In the genomic region with DNA sequence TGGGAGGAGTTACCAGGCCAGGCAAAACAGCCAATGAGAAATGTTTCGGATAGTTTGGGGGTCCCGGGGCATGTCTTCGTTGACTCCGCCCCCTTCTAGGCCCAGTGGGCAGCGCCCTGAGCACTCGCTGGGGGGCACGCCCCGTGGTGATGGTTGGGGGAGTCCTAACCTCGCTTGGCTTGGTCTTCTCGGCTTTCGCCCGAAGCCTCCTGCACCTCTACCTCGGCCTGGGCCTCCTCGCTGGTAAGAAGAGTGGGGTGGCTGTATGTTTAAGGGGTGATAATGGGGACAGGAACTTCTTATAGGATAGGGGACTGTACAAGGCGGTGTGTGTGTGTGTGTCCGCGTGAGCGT, we compare ENCODE assay signal across 7 mouse cellular contexts. TPM values are rescaled to one million over a fixed set of nuclear protein-coding genes. Genes with fewer than 3 reads are reported as not detected.
DNase-seq lines count a peak whose midpoint lies in the region; ATAC-seq lines count a peak whose summit lies in the region.

No protein-coding gene starts in this region.

- H3K27me3 ChIP-seq in liver, embryonic 11.5 days (replicated peaks; ENCODE audit: control insufficient read depth, insufficient read depth, low read length) = peaks cover 38% of the 10 kb centered on the region
- H3K27me3 ChIP-seq in forebrain, embryonic 15.5 days = peaks cover 49% of the 10 kb centered on the region
- H3K27me3 ChIP-seq in limb, embryonic 13.5 days = peaks cover 64% of the 10 kb centered on the region
- peaks cover 22% of the 10 kb centered on the region for H3K27me3 ChIP-seq in stomach, embryonic 14.5 days (ENCODE audit: control insufficient read depth, insufficient read depth, low read length)

- intact Hi-C loops in left cerebral cortex, postnatal 36 days (cut with DNase I) = loop anchor here (5.0 kb wide), 2 partner anchors 158 to 283 kb away; no protein-coding TSS in a partner anchor

- no peak for DNase-seq in liver, embryonic 11.5 days (ENCODE audit: low spot score)
- no peak for DNase-seq in liver
- DNase-seq in gastrocnemius, adult 18-20 months (ENCODE audit: low spot score) = no peak
- DNase-seq in left cerebral cortex, postnatal 36 days (ENCODE audit: low spot score in 2 of 2) = no peak

- H3K4me2 ChIP-seq in liver, embryonic 11.5 days = peak overlapping the region; percentile 73
- H3K4me2 ChIP-seq in forebrain, embryonic 15.5 days (replicated peaks) = peak overlapping the region; percentile 65
- peak overlapping the region; percentile 71 for H3K4me2 ChIP-seq in limb, embryonic 13.5 days (replicated peaks)
- H3K4me2 ChIP-seq in stomach, embryonic 14.5 days (replicated peaks; ENCODE audit: low read depth, low read length) = peak overlapping the region; percentile 48

- WGBS in liver, embryonic 11.5 days = 5% methylated on average over 18 of the region's 18 CpGs
- 6% methylated on average over 18 of the region's 18 CpGs for WGBS in forebrain, embryonic 15.5 days
- 3% methylated on average over 18 of the region's 18 CpGs for WGBS in limb, embryonic 13.5 days
- WGBS in stomach, embryonic 14.5 days = 9% methylated on average over 18 of the region's 18 CpGs

- peak overlapping the region; percentile 40 for H3K4me3 ChIP-seq in liver, embryonic 11.5 days (ENCODE audit: low read depth, low read length)
- peak overlapping the region; percentile 39 for H3K4me3 ChIP-seq in forebrain, embryonic 15.5 days
- peak overlapping the region; percentile 41 for H3K4me3 ChIP-seq in limb, embryonic 13.5 days
- peak overlapping the region; percentile 25 for H3K4me3 ChIP-seq in stomach, embryonic 14.5 days (ENCODE audit: low read depth, low read length)

- peak overlapping the region; percentile 44 for H3K9ac ChIP-seq in liver, embryonic 11.5 days (ENCODE audit: low read depth, low read length)
- H3K9ac ChIP-seq in forebrain, embryonic 15.5 days (replicated peaks) = no peak overlapping the region
- H3K9ac ChIP-seq in limb, embryonic 13.5 days = peak overlapping the region; percentile 62; the same call in 1 of the 2 replicates
- H3K9ac ChIP-seq in stomach, embryonic 14.5 days (replicated peaks; ENCODE audit: low read depth, low read length) = no peak overlapping the region

- H3K4me1 ChIP-seq in liver, embryonic 11.5 days (replicated peaks; ENCODE audit: control insufficient read depth, insufficient read depth, low read length) = peaks cover 17% of the 10 kb centered on the region
- peaks cover 34% of the 10 kb centered on the region for H3K4me1 ChIP-seq in forebrain, embryonic 15.5 days
- peaks cover 37% of the 10 kb centered on the region for H3K4me1 ChIP-seq in limb, embryonic 13.5 days
- H3K4me1 ChIP-seq in stomach, embryonic 14.5 days (ENCODE audit: control insufficient read depth, insufficient read depth, low read length) = peaks cover 12% of the 10 kb centered on the region; the same call in 1 of the 2 replicates

- no peak for ATAC-seq in liver, embryonic 11.5 days (replicated peaks; ENCODE audit: low FRiP score)
- ATAC-seq in forebrain, embryonic 15.5 days (replicated peaks) = no peak
- peak; percentile 18; the same call in 1 of the 2 replicates for ATAC-seq in limb, embryonic 13.5 days (ENCODE audit: low FRiP score, low read depth)
- peak; percentile 4; the same call in 1 of the 2 replicates for ATAC-seq in stomach, embryonic 14.5 days (ENCODE audit: insufficient number of reproducible peaks, insufficient read depth, low FRiP score, low read depth)

- no peaks in the 10 kb centered on the region for H3K36me3 ChIP-seq in liver, embryonic 11.5 days (ENCODE audit: control insufficient read depth, insufficient read depth, low read length)
- H3K36me3 ChIP-seq in forebrain, embryonic 15.5 days = peaks cover 3% of the 10 kb centered on the region; the same call in 1 of the 2 replicates
- no peaks in the 10 kb centered on the region for H3K36me3 ChIP-seq in limb, embryonic 13.5 days
- H3K36me3 ChIP-seq in stomach, embryonic 14.5 days (ENCODE audit: control insufficient read depth, insufficient read depth, low read length) = no peaks in the 10 kb centered on the region; the same call in 1 of the 2 replicates

- H3K27ac ChIP-seq in liver, embryonic 11.5 days (ENCODE audit: low read depth, low read length) = no peak overlapping the region
- no peak overlapping the region for H3K27ac ChIP-seq in forebrain, embryonic 15.5 days (replicated peaks)
- no peak overlapping the region for H3K27ac ChIP-seq in limb, embryonic 13.5 days
- H3K27ac ChIP-seq in stomach, embryonic 14.5 days (ENCODE audit: low read length) = no peak overlapping the region

- no peaks in the 10 kb centered on the region for H3K9me3 ChIP-seq in liver, embryonic 11.5 days (ENCODE audit: control insufficient read depth, low read length)
- H3K9me3 ChIP-seq in forebrain, embryonic 15.5 days = no peaks in the 10 kb centered on the region
- no peaks in the 10 kb centered on the region for H3K9me3 ChIP-seq in limb, embryonic 13.5 days
- H3K9me3 ChIP-seq in stomach, embryonic 14.5 days (ENCODE audit: control insufficient read depth, low read depth, low read length) = no peaks in the 10 kb centered on the region

RNA-seq across cellular contexts. Expression of gene Slc16a11, which starts 2.3 kb away (rescaled TPM):
- 0.75 and 0.81 TPM in 2 replicates for polyA plus RNA-seq in liver, embryonic 11.5 days (2014; fragmentation: Nextera tagmentation; extraction: Ambion mirVana)
- 3.2 and 3.6 TPM in 2 replicates for polyA plus RNA-seq in forebrain, embryonic 15.5 days (2015; fragmentation: Nextera tagmentation; extraction: Ambion mirVana)
- polyA plus RNA-seq in limb, embryonic 13.5 days (2015; fragmentation: Nextera tagmentation; extraction: Ambion mirVana) = 1.5 and 1.7 TPM in 2 replicates
- polyA plus RNA-seq in stomach, embryonic 14.5 days (2014; fragmentation: Nextera tagmentation; extraction: Ambion mirVana) = 0.69 and 1.5 TPM in 2 replicates
- total RNA-seq in gastrocnemius, adult 18-20 months (2021) = under 1 TPM in 1 of 2 experiments, not detected in 1; 0.50 TPM
- total RNA-seq in left cerebral cortex, postnatal 36 days (2021) = 10 to 100 TPM; 30.7 to 38.2 TPM

RNA-seq across cellular contexts. Expression of gene Slc16a13, which starts 6.0 kb away (rescaled TPM):
- polyA plus RNA-seq in liver, embryonic 11.5 days (2014; fragmentation: Nextera tagmentation; extraction: Ambion mirVana) = 9.1 and 10.1 TPM in 2 replicates
- 14.9 and 17.7 TPM in 2 replicates for polyA plus RNA-seq in forebrain, embryonic 15.5 days (2015; fragmentation: Nextera tagmentation; extraction: Ambion mirVana)
- 10.9 and 11.5 TPM in 2 replicates for polyA plus RNA-seq in limb, embryonic 13.5 days (2015; fragmentation: Nextera tagmentation; extraction: Ambion mirVana)
- 5.6 and 8.8 TPM in 2 replicates for polyA plus RNA-seq in stomach, embryonic 14.5 days (2014; fragmentation: Nextera tagmentation; extraction: Ambion mirVana)
- under 1 TPM; 0.14 to 0.50 TPM for total RNA-seq in gastrocnemius, adult 18-20 months (2021)
- total RNA-seq in left cerebral cortex, postnatal 36 days (2021) = 1 to 10 TPM; 7.2 to 8.1 TPM

RNA-seq across cellular contexts. Expression of gene Bcl6b, which starts 14.8 kb away (rescaled TPM):
- 6.8 and 7.3 TPM in 2 replicates for polyA plus RNA-seq in liver, embryonic 11.5 days (2014; fragmentation: Nextera tagmentation; extraction: Ambion mirVana)
- polyA plus RNA-seq in forebrain, embryonic 15.5 days (2015; fragmentation: Nextera tagmentation; extraction: Ambion mirVana) = 5.7 and 6.1 TPM in 2 replicates
- 10.0 and 10.3 TPM in 2 replicates for polyA plus RNA-seq in limb, embryonic 13.5 days (2015; fragmentation: Nextera tagmentation; extraction: Ambion mirVana)
- polyA plus RNA-seq in stomach, embryonic 14.5 days (2014; fragmentation: Nextera tagmentation; extraction: Ambion mirVana) = 11.3 and 12.0 TPM in 2 replicates
- total RNA-seq in gastrocnemius, adult 18-20 months (2021) = 1 to 10 TPM in 1 of 2 experiments, under 1 TPM in 1; 0.82 to 5.1 TPM
- 1 to 10 TPM; 1.7 to 1.8 TPM for total RNA-seq in left cerebral cortex, postnatal 36 days (2021)

RNA-seq across cellular contexts. Expression of gene 0610010K14Rik, which starts 22.9 kb away (rescaled TPM):
- polyA plus RNA-seq in liver, embryonic 11.5 days (2014; fragmentation: Nextera tagmentation; extraction: Ambion mirVana) = 138 and 140 TPM in 2 replicates
- polyA plus RNA-seq in forebrain, embryonic 15.5 days (2015; fragmentation: Nextera tagmentation; extraction: Ambion mirVana) = 191 and 199 TPM in 2 replicates
- polyA plus RNA-seq in limb, embryonic 13.5 days (2015; fragmentation: Nextera tagmentation; extraction: Ambion mirVana) = 203 and 209 TPM in 2 replicates
- polyA plus RNA-seq in stomach, embryonic 14.5 days (2014; fragmentation: Nextera tagmentation; extraction: Ambion mirVana) = 164 and 167 TPM in 2 replicates
- total RNA-seq in gastrocnemius, adult 18-20 months (2021) = 10 to 100 TPM; 30.3 to 30.7 TPM
- total RNA-seq in left cerebral cortex, postnatal 36 days (2021) = 10 to 100 TPM; 46.9 to 50.3 TPM

RNA-seq across cellular contexts. Expression of gene Gm21988, which starts 24.8 kb away (rescaled TPM):
- polyA plus RNA-seq in liver, embryonic 11.5 days (2014; fragmentation: Nextera tagmentation; extraction: Ambion mirVana) = 7.6 and 9.6 TPM in 2 replicates
- 12.9 and 13.0 TPM in 2 replicates for polyA plus RNA-seq in forebrain, embryonic 15.5 days (2015; fragmentation: Nextera tagmentation; extraction: Ambion mirVana)
- polyA plus RNA-seq in limb, embryonic 13.5 days (2015; fragmentation: Nextera tagmentation; extraction: Ambion mirVana) = 11.6 and 12.1 TPM in 2 replicates
- 9.2 and 13.3 TPM in 2 replicates for polyA plus RNA-seq in stomach, embryonic 14.5 days (2014; fragmentation: Nextera tagmentation; extraction: Ambion mirVana)
- 1 to 10 TPM; 3.2 to 3.3 TPM for total RNA-seq in gastrocnemius, adult 18-20 months (2021)
- total RNA-seq in left cerebral cortex, postnatal 36 days (2021) = 1 to 10 TPM; 5.3 to 6.4 TPM

Comparison
In these comparisons a context has a peak if more than half of its experiments do, and no peak if none do; other contexts are left out.
1. ATAC-seq: peak in limb, embryonic 13.5 days (single experiment) and stomach, embryonic 14.5 days (single experiment); none in liver, embryonic 11.5 days (single experiment) and forebrain, embryonic 15.5 days (single experiment).
2. H3K9ac ChIP-seq: peak in liver, embryonic 11.5 days (single experiment) and limb, embryonic 13.5 days (single experiment); none in forebrain, embryonic 15.5 days (single experiment) and stomach, embryonic 14.5 days (single experiment).
3. Peak in every context shown above with its lines, with median percentiles within 50 percentile points of each other: H3K4me2 ChIP-seq and H3K4me3 ChIP-seq.